Mouse (Mus musculus) myocyte (in vitro differentiated cells): ENCODE data around the gene Jph2.

Experiments
- CEBPB ChIP-seq: IDR thresholded peaks from 2 replicates; pipeline ENCODE4 v1.6.1; 2011; ENCODE audit warnings: mild to moderate bottlenecking, moderate library complexity; ENCODE audit not compliant: poor library complexity, insufficient read depth, severe bottlenecking
- E2F4 ChIP-seq: IDR thresholded peaks from one replicate; pipeline ENCODE4 v1.6.1; 2011; ENCODE audit warnings: mild to moderate bottlenecking, control low read depth, moderate library complexity; ENCODE audit not compliant: insufficient read depth
- MAX ChIP-seq: IDR thresholded peaks from one replicate; pipeline ENCODE4 v1.6.1; 2011; ENCODE audit warnings: low read depth, mild to moderate bottlenecking, control low read depth
- MYOD1 ChIP-seq, 3 experiments: IDR thresholded peaks; one replicate each; pipeline ENCODE4 v1.6.1; 2011; ENCODE audit warnings: control low read depth in 2 of 3, low read depth in 2 of 3, mild to moderate bottlenecking in 2 of 3, moderate library complexity in 1 of 3; ENCODE audit not compliant: insufficient read length in 2 of 3, control insufficient read depth in 1 of 3
- POLR2A ChIP-seq: IDR thresholded peaks from one replicate; pipeline ENCODE4 v1.6.1; 2011; ENCODE audit warnings: low read depth, mild to moderate bottlenecking, control low read depth, moderate library complexity; ENCODE audit not compliant: insufficient read length
- POLR2AphosphoS2 ChIP-seq: IDR thresholded peaks from one replicate; pipeline ENCODE4 v1.6.1; 2011; ENCODE audit warnings: low read depth, control low read depth; ENCODE audit not compliant: insufficient read length
- SRF ChIP-seq: IDR thresholded peaks from one replicate; pipeline ENCODE4 v1.6.1; 2011; ENCODE audit warnings: low read depth; ENCODE audit not compliant: control insufficient read depth, insufficient read length
- TCF12 ChIP-seq: IDR thresholded peaks from one replicate; pipeline ENCODE4 v1.6.1; 2011; ENCODE audit warnings: mild to moderate bottlenecking, control low read depth; ENCODE audit not compliant: poor library complexity, insufficient read depth, severe bottlenecking
- TCF3 ChIP-seq: IDR thresholded peaks from one replicate; pipeline ENCODE4 v1.6.1; 2011; ENCODE audit warnings: low read depth, control low read depth; ENCODE audit not compliant: insufficient read length
- USF1 ChIP-seq: IDR thresholded peaks from one replicate; pipeline ENCODE4 v1.6.1; 2011; ENCODE audit warnings: low read depth, mild to moderate bottlenecking, control low read depth, moderate library complexity

DNA sequence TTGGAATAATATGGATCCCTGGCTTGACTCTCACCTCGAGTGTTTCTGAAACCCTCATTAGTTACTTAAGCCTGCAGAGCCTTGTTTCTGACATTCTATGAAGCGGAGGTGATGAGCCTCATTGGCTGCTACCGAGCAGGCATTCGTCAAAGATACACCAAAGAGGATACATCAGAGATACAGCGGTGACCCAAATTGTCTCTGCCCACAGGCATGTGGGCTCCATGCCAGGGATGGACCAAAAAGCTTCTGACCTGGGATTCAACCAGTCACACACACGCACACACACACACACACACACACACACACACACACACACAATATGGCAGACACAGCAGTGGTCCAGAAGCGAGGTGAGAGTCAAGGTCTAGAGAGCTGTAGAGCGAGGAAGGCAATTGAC, 16.5 kb downstream of the Jph2 start:
- TF ChIP-seq MAX (no peak), POLR2A (no peak), USF1 (no peak), MYOD1 (IDR thresholded peaks at IDR 0.05; ENCODE audit: control insufficient read depth in 1 of 3, insufficient read length in 2 of 3, low read depth in 2 of 3) (no peak), CEBPB (no peak), POLR2AphosphoS2 (no peak), TCF12 (no peak), E2F4 (no peak), SRF (no peak), TCF3 (no peak)
